Mouse (Mus musculus): ENCODE results near the gene Ift46. TPM values are rescaled to one million over a fixed set of nuclear protein-coding genes. Genes with fewer than 3 reads are reported as not detected.

Gene Ift46
- polyA plus RNA-seq, 1 experiment from 2014 or later = 141 TPM

GRCm38 (mm10) chr9:44723521-44724041, 44.1 kb upstream of the Ift46 start:
- Histone ChIP-seq H3K36me3 (ENCODE audit: control insufficient read depth, insufficient read depth, low read length) (no peaks in the 10 kb centered on the region), H3K9ac (ENCODE audit: low read length) (no peak overlapping the region), H3K4me1 (ENCODE audit: control insufficient read depth, insufficient read depth, low read length) (peaks cover 49% of the 10 kb centered on the region), H3K4me3 (ENCODE audit: low read depth, low read length) (no peak overlapping the region), H3K27me3 (ENCODE audit: control insufficient read depth, insufficient read depth, low read length) (no peaks in the 10 kb centered on the region), H3K9me3 (ENCODE audit: control insufficient read depth, low read length) (no peaks in the 10 kb centered on the region), H3K27ac (ENCODE audit: low read depth, low read length) (no peak overlapping the region; the same call in 1 of the 2 replicates), H3K4me2 (no peak overlapping the region)
- ATAC-seq (ENCODE audit: low FRiP score) (no peak), DNase-seq (ENCODE audit: low spot score, missing footprints) (no peak)
- whole genome bisulfite sequencing = 76% methylated on average over 11 of the region's 11 CpGs

- 47% methylated on average over 6 of the region's 6 CpGs for WGBS
- no peak overlapping the region for H3K4me3 ChIP-seq (ENCODE audit: low read depth, low read length)
- H3K27me3 ChIP-seq (ENCODE audit: control insufficient read depth, insufficient read depth, low read length) = no peaks in the 10 kb centered on the region
- ATAC-seq (ENCODE audit: low FRiP score) (no peak), DNase-seq (ENCODE audit: low spot score, missing footprints) (no peak)
- H3K9ac ChIP-seq (ENCODE audit: low read length) = no peak overlapping the region
- H3K9me3 ChIP-seq (ENCODE audit: control insufficient read depth, low read length) = no peaks in the 10 kb centered on the region
- no peak overlapping the region for H3K4me2 ChIP-seq
- peaks cover 48% of the 10 kb centered on the region for H3K4me1 ChIP-seq (ENCODE audit: control insufficient read depth, insufficient read depth, low read length)
- H3K36me3 ChIP-seq (ENCODE audit: control insufficient read depth, insufficient read depth, low read length) = no peaks in the 10 kb centered on the region
- H3K27ac ChIP-seq (ENCODE audit: low read depth, low read length) = no peak overlapping the region; the same call in 1 of the 2 replicates
Measured at GRCm38 (mm10) chr9:44724223-44724622, 43.5 kb upstream of the Ift46 start.

- no peak overlapping the region for H3K9ac ChIP-seq (ENCODE audit: low read length)
- H3K36me3 ChIP-seq (ENCODE audit: control insufficient read depth, insufficient read depth, low read length) = no peaks in the 10 kb centered on the region
- no peak overlapping the region for H3K4me2 ChIP-seq
- H3K4me1 ChIP-seq (ENCODE audit: control insufficient read depth, insufficient read depth, low read length) = peaks cover 44% of the 10 kb centered on the region
- 45% methylated on average over 2 of the region's 2 CpGs for WGBS
- peak overlapping the region; percentile 2; the same call in 1 of the 2 replicates for H3K27ac ChIP-seq (ENCODE audit: low read depth, low read length)
- no peaks in the 10 kb centered on the region for H3K9me3 ChIP-seq (ENCODE audit: control insufficient read depth, low read length)
- ATAC-seq (ENCODE audit: low FRiP score) (no peak), DNase-seq (ENCODE audit: low spot score, missing footprints) (no peak)
- no peak overlapping the region for H3K4me3 ChIP-seq (ENCODE audit: low read depth, low read length)
- H3K27me3 ChIP-seq (ENCODE audit: control insufficient read depth, insufficient read depth, low read length) = no peaks in the 10 kb centered on the region
Measured at GRCm38 (mm10) chr9:44724665-44725064, 43.0 kb upstream of the Ift46 start.

- WGBS = 47% methylated on average over 10 of the region's 10 CpGs
- peak overlapping the region; percentile 7; the same call in 1 of the 2 replicates for H3K9ac ChIP-seq (ENCODE audit: low read length)
- no peak overlapping the region for H3K4me2 ChIP-seq
- H3K4me1 ChIP-seq (ENCODE audit: control insufficient read depth, insufficient read depth, low read length) = peaks cover 32% of the 10 kb centered on the region
- H3K36me3 ChIP-seq (ENCODE audit: control insufficient read depth, insufficient read depth, low read length) = no peaks in the 10 kb centered on the region
- ATAC-seq (ENCODE audit: low FRiP score) = no peak
- no peaks in the 10 kb centered on the region for H3K9me3 ChIP-seq (ENCODE audit: control insufficient read depth, low read length)
- H3K27ac ChIP-seq (ENCODE audit: low read depth, low read length) = 0 out of 2 replicates have a peak overlapping the region, but pooled peaks have one; percentile 4
- DNase-seq (ENCODE audit: low spot score, missing footprints) = no peak
- H3K4me3 ChIP-seq (ENCODE audit: low read depth, low read length) = no peak overlapping the region
- H3K27me3 ChIP-seq (ENCODE audit: control insufficient read depth, insufficient read depth, low read length) = no peaks in the 10 kb centered on the region
Measured at GRCm38 (mm10) chr9:44726431-44727146, 41.1 kb upstream of the Ift46 start.

GRCm38 (mm10) chr9:44727441-44727840, 40.3 kb upstream of the Ift46 start:
- Histone ChIP-seq H3K36me3 (ENCODE audit: control insufficient read depth, insufficient read depth, low read length) (no peaks in the 10 kb centered on the region), H3K4me3 (ENCODE audit: low read depth, low read length) (no peak overlapping the region), H3K9me3 (ENCODE audit: control insufficient read depth, low read length) (no peaks in the 10 kb centered on the region), H3K9ac (ENCODE audit: low read length) (no peak overlapping the region), H3K27ac (ENCODE audit: low read depth, low read length) (no peak overlapping the region), H3K4me1 (ENCODE audit: control insufficient read depth, insufficient read depth, low read length) (peaks cover 30% of the 10 kb centered on the region), H3K4me2 (no peak overlapping the region), H3K27me3 (ENCODE audit: control insufficient read depth, insufficient read depth, low read length) (0 out of 2 replicates have a peak, but pooled peaks cover under 1% of the 10 kb centered on the region)
- ATAC-seq (ENCODE audit: low FRiP score) (no peak), DNase-seq (ENCODE audit: low spot score, missing footprints) (no peak)
- 43% methylated on average over 5 of the region's 5 CpGs for WGBS

- DNase-seq (ENCODE audit: low spot score, missing footprints) (no peak), ATAC-seq (ENCODE audit: low FRiP score) (no peak)
- Histone ChIP-seq H3K4me2 (no peak overlapping the region), H3K9ac (ENCODE audit: low read length) (no peak overlapping the region), H3K4me3 (ENCODE audit: low read depth, low read length) (no peak overlapping the region), H3K4me1 (ENCODE audit: control insufficient read depth, insufficient read depth, low read length) (peaks cover 8% of the 10 kb centered on the region; the same call in 1 of the 2 replicates), H3K27ac (ENCODE audit: low read depth, low read length) (no peak overlapping the region), H3K9me3 (ENCODE audit: control insufficient read depth, low read length) (no peaks in the 10 kb centered on the region), H3K36me3 (ENCODE audit: control insufficient read depth, insufficient read depth, low read length) (no peaks in the 10 kb centered on the region), H3K27me3 (ENCODE audit: control insufficient read depth, insufficient read depth, low read length) (peaks cover 7% of the 10 kb centered on the region; the same call in 1 of the 2 replicates)
- WGBS = 68% methylated on average over 5 of the region's 5 CpGs
Measured at GRCm38 (mm10) chr9:44732130-44732549, 35.6 kb upstream of the Ift46 start.

GRCm38 (mm10) chr9:44732921-44733530, 34.7 kb upstream of the Ift46 start:
- H3K27me3 ChIP-seq (ENCODE audit: control insufficient read depth, insufficient read depth, low read length) = peaks cover 7% of the 10 kb centered on the region; the same call in 1 of the 2 replicates
- peak overlapping the region; percentile 100 for H3K4me2 ChIP-seq
- DNase-seq (ENCODE audit: low spot score, missing footprints) (no peak), ATAC-seq (ENCODE audit: low FRiP score) (no peak)
- H3K4me1 ChIP-seq (ENCODE audit: control insufficient read depth, insufficient read depth, low read length) = peaks cover 8% of the 10 kb centered on the region; the same call in 1 of the 2 replicates
- no peaks in the 10 kb centered on the region for H3K9me3 ChIP-seq (ENCODE audit: control insufficient read depth, low read length)
- H3K27ac ChIP-seq (ENCODE audit: low read depth, low read length) = no peak overlapping the region
- H3K9ac ChIP-seq (ENCODE audit: low read length) = no peak overlapping the region
- WGBS = 56% methylated on average over 12 of the region's 12 CpGs
- H3K36me3 ChIP-seq (ENCODE audit: control insufficient read depth, insufficient read depth, low read length) = no peaks in the 10 kb centered on the region
- no peak overlapping the region for H3K4me3 ChIP-seq (ENCODE audit: low read depth, low read length)

- Histone ChIP-seq H3K4me1 (ENCODE audit: control insufficient read depth, insufficient read depth, low read length) (peaks cover 8% of the 10 kb centered on the region; the same call in 1 of the 2 replicates), H3K9ac (ENCODE audit: low read length) (peak overlapping the region; percentile 68), H3K36me3 (ENCODE audit: control insufficient read depth, insufficient read depth, low read length) (no peaks in the 10 kb centered on the region), H3K9me3 (ENCODE audit: control insufficient read depth, low read length) (no peaks in the 10 kb centered on the region), H3K27ac (ENCODE audit: low read depth, low read length) (no peak overlapping the region), H3K4me2 (peak overlapping the region; percentile 100), H3K27me3 (ENCODE audit: control insufficient read depth, insufficient read depth, low read length) (peaks cover 7% of the 10 kb centered on the region; the same call in 1 of the 2 replicates), H3K4me3 (ENCODE audit: low read depth, low read length) (peak overlapping the region; percentile 63)
- peak; percentile 43 for ATAC-seq (ENCODE audit: low FRiP score)
- DNase-seq (ENCODE audit: low spot score, missing footprints) = peak; percentile 93
- WGBS = under 1% methylated on average over 76 of the region's 79 CpGs
Measured at GRCm38 (mm10) chr9:44733671-44734523, 33.8 kb upstream of the Ift46 start.

Measured in midbrain, embryonic 11.5 days (tissue).